Mouse (Mus musculus) T-helper 1 cell (primary cell): ENCODE data around the gene Tmem160.

ENCODE experiments used
- in situ Hi-C: fragments of 300-600 bp; cut with MboI, MseI; formaldehyde crosslinking; loops from one replicate; pipeline ENCODE4 v1.15.1; 2025; ENCODE audit warnings: high pct_unique_total_duplicates

The Tmem160 gene

DNA sequence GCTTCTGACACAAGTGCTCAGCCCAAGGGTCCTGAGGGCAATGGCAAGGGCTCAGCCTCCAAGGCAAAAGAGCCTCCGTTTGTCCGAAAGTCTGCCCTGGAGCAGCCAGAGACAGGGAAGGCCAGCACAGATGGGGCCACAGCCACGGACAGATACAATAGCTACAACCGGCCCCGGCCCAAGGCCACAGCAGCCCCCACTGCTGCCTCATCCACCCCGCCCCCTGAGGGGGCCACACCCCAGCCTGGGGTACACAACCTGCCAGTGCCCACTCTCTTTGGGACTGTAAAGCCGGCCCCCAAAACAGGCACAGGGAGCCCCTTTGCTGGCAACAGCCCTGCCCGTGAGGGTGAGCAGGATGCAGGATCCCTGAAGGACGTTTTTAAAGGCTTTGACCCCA, 17.5 kb upstream of the Tmem160 start:
- in situ Hi-C loops, result no loop called here

DNA sequence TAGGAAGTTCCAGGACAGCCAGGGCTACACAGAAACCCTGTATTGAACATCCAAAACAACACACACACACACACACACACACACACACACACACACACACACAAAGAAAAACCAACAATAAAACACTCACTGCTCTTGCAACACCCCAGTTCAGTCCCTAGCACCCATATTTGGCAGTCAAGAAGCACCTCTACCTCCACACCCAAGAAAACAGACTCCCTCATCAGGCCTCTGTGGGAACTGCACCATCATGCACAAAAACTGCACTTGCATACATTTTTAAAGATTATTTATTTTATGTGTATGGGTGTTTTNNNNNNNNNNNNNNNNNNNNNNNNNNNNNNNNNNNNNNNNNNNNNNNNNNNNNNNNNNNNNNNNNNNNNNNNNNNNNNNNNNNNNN, 11.3 kb upstream of the Tmem160 start:
- in situ Hi-C loops, result no loop called here

DNA sequence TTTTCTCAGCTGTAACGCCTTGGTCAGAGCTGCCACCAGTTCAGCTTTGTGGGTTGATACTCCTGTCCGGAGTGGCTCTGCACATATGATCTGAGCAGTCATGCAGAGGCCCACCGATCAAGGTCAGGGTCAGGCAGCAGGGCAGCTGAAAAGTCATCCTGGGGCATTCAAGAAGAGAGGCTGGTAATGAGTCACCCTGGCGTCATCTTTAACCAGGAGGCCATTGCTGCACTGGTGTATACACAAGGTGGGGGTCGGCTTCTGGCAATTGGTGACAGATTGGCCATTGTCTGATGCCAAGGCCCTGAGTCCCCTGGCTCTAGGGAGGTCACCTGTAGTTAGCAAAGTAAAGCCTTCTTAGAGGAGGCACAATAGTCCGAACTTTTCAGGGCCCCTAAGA, 923 bp upstream of the Tmem160 start:
- in situ Hi-C loops, result no loop called here

DNA sequence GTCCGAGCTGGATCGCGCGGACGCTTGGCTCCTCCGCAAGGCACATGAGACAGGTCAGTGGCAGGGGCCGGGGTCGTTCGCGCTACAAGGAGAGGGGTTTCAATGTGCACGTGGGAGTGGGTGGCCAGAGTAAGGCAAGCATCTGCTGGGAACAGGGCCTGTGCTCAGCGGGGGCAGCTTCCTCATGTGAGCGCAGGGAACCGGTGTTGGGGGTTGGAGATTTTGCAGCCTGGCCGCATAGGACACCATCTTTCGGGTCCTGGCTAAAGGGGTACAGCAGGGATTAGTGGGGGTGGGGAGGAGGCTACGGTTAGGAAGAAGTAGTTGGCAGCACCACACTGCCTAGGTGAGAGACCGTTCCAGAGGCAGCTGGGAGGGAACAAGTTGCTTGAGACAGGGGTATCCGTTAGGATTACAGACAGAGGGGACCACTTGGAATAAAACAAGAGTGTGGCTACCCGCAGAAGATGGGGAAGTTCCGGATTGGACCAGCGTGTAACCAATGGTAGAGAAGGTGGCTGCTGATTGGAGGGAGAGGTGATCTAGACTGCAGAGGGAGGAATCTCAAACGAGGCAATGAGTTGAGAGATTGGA, 636 bp downstream of the Tmem160 start:
- in situ Hi-C loops, result no loop called here

DNA sequence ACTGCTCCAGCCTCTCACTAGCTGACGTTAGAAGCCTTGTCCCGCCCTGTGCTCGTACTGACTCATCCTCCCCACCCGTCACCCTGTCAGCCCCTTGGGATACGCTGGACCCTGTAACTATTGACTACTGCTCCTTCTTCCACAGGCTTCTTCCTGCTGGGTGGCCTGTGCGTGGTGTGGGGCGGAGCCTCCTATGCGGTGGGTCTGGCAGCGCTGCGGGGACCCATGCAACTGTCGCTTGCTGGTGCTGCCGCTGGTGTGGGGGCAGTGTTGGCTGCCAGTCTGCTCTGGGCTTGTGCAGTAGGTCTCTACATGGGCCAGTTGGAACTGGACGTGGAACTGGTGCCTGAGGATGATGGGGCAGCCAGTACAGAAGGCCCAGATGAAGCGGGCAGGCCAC, 2.4 kb downstream of the Tmem160 start:
- in situ Hi-C loops, result no loop called here

DNA sequence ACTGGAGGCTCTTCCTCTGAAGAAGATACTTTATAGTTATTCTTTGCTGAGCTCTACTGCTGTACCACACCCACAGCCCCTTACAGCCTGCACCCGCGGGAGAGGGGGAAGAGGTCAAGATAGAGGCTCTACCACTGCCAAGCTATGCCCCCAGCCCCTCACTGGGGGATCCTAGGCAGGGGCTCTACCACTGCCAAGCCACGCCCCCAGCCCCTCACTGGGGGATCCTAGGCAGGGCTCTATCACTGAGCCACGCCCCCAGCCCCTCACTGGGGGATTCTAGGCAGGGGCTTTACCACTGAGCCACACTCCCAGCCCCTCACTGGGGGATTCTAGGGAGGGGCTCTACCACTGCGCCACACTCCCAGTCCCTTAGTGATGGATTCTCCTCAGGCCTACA, 3.7 kb downstream of the Tmem160 start:
- in situ Hi-C loops, result no loop called here

DNA sequence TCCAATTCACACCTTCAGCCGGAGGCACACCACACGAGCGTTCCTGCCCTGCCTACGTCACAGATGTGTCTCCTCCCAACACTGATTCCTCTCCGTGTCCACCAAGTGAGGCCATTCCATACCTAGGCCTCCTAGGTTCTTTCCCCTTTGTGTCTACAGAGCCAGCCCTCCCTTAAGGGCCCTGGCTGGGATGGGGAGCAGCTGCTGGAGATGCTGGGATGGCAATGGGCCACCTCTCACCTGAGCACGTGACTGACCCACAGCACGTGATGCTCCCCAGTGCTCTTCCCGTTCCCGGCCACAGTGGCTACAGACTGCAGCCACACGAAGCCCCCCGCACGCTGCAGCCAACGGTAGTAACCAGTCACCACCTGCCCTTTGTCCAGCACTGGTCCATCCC, 8.0 kb downstream of the Tmem160 start:
- in situ Hi-C loops, result no loop called here

DNA sequence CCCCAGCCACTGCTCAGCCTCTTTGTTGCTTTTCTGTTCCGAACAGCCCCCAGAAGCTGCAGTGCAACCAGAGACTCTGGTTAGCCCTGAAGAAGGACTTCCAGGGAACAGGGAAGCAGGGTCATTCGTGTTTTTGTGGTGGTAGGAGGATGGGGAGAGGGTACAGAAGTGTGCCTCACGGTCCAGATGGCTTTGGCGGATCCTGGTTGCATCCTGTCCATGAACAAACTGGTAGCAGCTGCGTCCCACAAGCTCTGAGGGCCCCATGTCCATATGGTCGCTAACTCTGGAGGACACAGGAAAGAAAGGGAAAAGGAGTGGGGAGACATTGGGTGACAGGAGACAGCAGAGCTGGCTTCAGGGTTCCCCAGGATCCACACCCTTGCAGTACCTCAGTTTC, 8.6 kb downstream of the Tmem160 start:
- in situ Hi-C loops, result no loop called here

DNA sequence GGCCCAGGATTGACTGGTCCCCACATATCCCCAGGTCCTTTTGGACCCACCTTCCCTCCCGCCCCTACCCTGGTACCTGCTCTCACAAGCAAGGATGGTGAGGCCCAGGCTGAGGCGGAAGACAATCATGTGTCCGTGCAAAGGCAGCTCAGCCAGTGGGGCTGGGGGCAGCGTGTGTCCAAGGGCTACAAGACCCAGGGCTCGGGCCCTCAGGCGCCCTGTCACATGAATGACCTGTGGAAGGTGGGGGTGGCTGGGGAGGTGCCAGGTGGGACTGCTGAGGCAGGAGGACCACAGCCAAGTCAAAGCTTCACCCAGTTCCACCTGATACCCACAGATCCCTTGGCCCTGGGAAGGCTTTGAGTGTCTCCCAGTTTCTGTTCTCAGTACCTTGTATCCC, 9.1 kb downstream of the Tmem160 start:
- in situ Hi-C loops, result no loop called here

DNA sequence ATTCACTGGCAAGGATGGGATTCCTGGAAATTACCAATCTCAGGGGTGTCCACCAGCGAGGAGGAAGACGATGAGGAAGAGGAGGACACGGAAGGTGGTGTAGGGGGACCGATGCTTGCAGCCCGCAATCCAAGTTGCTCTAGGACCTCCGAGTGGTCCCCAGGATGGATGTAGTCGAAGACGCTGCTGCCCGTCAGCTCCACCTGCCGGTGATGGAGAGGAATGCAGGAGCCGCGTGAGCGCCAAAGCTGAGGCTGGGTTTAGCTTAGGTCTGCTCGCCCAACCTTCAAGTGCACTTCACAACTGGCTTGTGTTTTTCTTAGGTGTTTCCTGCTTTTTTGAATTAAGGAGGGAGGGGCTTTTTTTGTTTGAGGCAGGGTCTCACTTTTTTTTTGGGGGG, 10.6 kb downstream of the Tmem160 start:
- in situ Hi-C loops, result no loop called here

DNA sequence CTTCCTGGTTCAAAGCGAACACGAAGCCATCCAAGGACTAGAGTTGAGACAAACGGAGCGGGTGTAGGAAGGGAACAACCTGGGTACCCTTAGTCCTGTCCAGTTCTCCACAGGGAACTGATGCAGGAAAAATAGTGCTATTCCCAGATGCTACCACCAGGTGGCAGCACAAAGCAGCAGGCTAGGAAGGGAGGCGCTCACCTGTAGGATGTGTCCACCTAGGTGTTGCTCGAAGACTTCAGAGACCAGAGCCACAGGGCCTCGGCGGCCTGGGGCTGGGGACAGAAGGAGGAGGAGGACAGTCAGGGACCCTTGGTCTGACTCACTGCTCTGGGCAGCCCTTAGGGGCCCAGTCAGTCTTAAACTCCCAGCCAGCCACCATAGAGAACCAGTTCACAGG, 12.6 kb downstream of the Tmem160 start:
- in situ Hi-C loops, result no loop called here

DNA sequence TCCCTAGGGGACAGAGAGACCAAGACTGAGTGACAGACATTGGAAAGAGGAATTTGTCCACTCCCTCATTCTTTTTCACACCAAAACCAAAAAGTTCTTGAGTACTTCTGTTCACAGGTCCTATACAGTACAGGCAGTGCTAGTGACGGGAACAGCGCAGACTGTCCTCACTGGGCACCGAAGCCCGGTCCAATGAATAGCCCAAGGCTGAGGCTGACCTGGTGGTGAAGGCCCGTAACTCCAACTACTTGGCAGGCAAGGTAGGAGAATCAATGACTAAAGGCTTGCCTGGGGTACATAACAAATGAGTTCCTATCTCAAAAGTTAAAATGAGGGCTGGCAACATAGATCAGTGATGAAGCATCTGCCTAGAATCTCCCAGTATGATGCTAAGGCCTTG, 13.0 kb downstream of the Tmem160 start:
- in situ Hi-C loops, result no loop called here

DNA sequence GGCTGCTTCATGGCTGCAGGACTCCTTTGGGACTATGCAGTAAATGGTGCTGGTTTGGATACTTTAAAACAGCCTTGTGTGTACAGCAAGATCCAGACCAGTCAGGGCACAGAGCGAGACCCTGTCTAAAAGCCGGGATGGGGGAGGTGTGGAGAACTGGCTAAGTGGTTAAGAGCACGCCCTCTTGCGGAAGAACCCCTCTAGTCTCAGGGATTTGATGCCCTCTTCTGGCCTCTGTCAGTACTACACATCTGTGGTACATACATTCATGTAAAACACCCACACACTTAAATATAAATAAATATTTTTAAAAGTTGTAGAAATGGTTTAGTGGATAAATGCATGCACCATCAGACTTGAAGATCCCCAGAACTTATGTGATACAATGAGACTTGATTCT, 14.0 kb downstream of the Tmem160 start:
- in situ Hi-C loops, result no loop called here

DNA sequence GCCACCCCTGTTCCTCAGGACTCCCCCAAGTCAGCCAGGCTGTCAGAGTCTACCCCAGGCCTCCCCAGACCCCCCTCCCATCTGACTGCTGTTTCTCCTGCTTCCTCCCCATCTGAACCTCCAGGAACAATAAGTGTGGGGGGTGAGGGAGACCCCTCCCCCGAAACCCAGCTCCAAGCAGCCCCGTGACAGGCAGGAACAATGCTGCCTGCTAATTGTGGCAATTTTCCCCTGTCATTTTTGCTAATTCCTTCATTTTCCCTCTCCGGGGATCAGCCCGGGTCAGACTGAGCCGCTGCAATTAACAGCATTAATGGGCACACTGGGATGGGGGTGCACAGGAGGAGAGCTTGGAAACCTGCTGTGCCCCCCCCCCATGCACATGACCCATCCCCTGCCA, 15.5 kb downstream of the Tmem160 start:
- in situ Hi-C loops, result no loop called here

DNA sequence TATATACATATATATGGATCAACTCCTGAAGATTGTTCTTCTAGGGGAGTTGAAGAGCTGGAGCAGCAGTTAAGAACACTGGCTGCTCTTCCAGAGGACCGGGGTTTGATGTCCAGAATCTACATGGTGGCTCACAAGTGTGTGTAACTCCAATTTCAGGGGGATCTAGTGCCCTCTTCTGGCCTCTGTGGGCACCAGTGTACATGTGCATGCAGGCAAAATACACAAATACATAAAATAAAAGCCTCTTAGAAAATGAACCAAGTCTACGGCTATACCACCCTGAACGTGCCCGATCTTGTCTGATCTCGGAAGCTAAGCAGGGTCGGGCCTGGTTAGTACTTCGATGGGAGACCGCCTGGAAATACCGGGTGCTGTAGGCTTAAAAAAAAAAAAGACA, 19.0 kb downstream of the Tmem160 start:
- in situ Hi-C loops, result no loop called here

DNA sequence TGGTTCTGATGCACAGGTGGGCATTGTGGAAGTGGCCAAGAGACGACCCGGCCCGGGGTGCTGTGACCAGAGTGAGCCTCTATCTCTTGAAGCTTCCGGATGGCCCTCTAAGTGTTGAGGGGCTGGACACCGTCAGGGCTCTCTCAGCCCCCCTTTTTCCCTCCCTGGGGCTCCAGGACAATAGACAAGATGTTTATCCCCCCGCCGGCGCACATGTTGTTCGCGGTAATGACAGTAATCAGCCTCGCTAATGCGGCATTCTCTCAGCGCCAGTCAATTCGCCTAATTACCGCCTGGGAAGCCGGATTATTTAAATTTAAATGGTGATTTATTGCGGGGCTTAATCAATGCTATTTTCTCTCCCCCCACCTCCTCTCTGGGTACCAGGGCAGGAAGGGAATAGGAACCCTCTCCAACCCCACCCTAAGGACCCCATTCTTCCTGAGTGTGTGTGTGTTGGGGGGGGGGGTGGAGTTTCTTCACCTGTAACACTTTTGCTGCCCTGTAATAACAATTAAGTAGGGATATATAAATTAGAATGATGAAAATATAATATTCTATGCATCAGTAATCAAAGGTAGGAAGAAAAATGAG, 19.6 kb downstream of the Tmem160 start:
- in situ Hi-C loops, result no loop called here

DNA sequence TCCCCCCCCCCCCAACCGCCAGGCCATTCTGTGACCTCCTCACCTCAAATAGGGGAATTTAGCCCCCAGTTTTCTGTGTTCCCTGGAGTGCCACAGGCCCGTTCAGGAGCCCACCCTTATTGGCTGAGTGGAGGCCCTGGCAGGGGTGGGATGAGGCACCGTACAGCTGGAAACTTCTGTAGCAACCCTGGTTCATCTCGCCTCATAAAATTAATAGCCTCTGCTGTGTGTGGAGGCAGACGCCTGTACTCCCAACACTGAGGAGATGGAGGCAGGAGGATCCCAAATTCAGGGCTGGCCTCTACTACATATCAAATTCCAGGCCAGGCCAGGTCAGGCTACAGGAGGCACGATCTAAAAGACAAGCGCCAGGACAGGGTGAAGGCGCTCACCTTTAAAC, 21.3 kb downstream of the Tmem160 start:
- in situ Hi-C loops, result no loop called here

DNA sequence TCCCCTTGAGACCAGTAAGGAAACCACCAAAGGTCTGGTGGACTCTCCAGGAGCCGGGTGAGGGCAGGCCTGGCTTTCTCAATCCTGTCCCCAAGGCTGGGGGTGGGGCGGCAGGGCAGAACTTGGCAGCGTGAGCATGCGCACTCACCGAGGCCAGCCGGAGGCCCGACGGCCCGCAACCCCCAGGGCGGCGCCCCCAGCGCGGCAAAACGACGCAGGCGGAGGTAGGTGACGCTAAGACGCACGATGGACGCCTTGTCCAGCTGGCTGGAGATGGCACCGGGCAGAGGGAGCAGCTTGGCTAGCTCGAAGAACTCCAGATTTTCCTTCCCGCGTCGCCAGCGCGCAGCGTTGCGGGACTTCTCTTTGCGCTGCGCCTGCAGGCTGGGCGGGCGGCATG, 21.9 kb downstream of the Tmem160 start:
- in situ Hi-C loops, result no loop called here

DNA sequence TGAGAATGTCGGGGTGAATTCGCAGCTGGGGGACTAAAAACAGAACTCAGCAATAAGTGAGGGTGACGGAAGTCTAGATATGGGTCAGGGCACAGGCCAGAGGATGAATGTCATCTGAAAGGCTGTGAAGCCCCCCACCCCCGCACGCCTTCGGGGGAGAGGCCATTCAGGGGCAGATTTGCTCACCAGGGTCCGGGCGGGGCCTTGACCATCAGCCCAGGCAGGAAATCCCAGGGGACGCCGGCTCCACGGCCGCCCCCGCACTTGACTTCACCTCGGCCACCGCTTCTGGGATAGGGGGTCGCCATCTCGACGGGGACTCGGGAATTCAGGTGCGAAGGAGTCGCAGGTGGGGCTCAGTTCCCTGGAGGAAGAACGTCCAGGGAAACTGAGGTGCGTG, 22.7 kb downstream of the Tmem160 start:
- in situ Hi-C loops, result no loop called here

DNA sequence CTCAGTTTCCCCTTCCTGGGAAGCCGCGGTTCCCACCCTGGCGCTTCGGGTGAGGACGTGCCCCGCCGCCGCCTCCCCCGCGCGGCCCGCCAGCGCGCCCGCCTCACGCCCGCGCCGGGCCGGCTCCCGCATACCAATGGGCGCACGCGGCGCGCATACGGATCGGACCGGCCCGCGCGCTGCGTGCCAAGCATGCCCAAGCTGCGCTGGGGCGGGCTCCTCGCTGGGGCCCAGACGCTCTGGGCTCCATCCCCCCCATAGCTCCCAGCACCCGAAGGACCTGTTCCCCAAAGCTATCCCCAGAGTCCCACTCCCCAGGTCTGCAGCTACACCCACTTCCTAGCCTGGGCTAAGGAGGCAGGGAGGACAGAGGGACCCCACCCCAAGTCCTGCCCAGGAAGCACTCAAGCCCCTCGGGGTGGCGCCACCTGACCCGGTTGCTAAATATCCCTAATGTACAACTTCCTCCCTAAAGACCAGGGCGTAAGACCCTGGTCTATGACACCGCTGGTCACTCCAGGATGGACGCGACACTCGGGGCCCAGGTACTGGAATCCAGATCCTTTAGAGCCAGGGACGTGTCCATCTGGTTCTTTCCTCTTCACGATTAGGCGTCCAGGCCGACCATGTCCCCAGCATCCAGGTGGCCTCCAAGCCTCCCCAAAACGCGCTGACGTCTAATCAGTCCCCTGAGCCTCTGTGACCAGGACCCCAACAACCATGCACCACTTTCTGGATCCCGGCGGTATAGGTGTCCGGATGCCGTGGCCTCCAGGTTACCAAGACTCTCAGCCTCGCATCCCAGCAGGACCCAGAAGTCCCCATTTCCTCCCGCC, 23.4 kb downstream of the Tmem160 start:
- in situ Hi-C loops, result no loop called here

DNA sequence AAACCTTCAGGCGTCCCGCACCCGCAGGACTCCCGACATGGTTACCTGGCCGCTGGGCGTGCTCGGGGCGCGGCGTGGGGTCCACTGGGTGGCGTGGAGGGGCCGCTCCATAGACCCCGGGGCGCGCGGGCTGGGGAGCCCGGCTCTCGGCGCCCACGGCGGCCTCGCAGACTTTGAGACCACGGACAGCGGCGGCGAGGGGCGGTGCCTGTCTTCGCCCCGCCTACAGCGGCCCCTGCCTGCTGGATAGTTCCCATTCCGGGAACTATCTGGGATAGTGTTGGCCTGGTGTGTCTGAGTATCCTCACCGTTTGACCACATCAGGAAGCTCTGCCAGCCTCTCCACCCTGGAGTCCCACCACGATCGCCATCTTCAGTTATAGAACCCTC, 24.0 kb downstream of the Tmem160 start:
- in situ Hi-C loops, result no loop called here

DNA sequence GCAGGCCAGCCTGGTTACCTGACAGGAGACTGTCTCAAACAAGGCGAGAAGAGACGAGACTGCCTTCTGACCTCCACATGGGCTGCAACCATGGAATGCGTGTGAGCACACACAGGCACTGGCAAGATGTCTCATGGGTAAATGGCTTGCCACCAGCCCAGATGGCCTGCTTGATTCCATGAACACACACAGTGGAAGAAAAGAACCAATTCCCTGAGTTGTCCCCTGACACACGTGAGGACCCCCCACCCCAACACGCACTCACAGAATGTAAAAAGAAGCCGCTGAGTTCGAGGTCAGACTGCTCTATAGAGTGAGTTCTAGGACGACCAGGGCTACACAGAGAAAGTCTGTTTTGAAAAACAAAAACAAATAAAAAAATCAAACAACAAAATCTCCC, 25.0 kb downstream of the Tmem160 start, which contains the start of gene Npas1:
Gene Npas1 (minus strand): TSS at position 101 of the 400 bp plus-strand sequence.
- in situ Hi-C loops, result no loop called here

DNA sequence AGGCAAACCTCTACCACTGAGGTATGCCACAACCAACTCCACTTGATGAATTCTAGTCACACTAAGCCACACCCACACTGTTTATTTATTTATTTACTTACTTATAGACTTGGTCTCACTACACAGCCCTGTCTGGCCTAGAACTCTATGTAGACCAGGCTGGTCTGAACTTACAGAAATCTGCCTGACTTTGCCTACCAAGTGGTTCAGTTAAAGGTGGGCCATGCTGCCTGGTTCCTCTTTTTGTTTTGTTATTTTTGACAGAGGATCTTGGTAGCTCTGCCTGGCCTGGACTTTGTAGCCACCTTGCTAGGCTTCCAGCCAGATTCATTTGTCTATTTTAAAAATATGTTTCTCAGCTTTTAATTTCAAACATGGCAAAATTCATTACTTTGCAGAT, 36.2 kb downstream of the Tmem160 start:
- in situ Hi-C loops, result no loop called here
